Mouse (Mus musculus) ES-Bruce4 (cell line): ENCODE measurements at regions not wholly inside any gene's neighbourhood (a gene's known extent, or its start where the extent isn't known, plus 50 kb on each side); places are given as distances from the start of the nearest gene placed in this dataset.

Experiments used
- H3K27ac ChIP-seq: 2 replicates; pipeline ENCODE4 v1.5.1; 2012; ENCODE audit warnings: low read length, inconsistent platforms; ENCODE audit not compliant: insufficient read depth
- H3K27me3 ChIP-seq: 2 replicates; pipeline ENCODE4 v1.6.1; 2012; ENCODE audit warnings: mild to moderate bottlenecking, low read length, inconsistent platforms; ENCODE audit not compliant: control insufficient read depth, poor library complexity, insufficient read depth, severe bottlenecking
- H3K36me3 ChIP-seq: 2 replicates; pipeline ENCODE4 v1.6.1; 2012; ENCODE audit warnings: inconsistent platforms, mild to moderate bottlenecking, low read length, moderate library complexity; ENCODE audit not compliant: control insufficient read depth, poor library complexity, insufficient read depth, severe bottlenecking
- H3K4me1 ChIP-seq: one replicate; pipeline ENCODE4 v1.8.1; 2011; ENCODE audit warnings: low read length; ENCODE audit not compliant: control insufficient read depth, insufficient read depth
- H3K4me3 ChIP-seq: 2 replicates; pipeline ENCODE4 v1.5.1; 2011; ENCODE audit warnings: low read depth, mild to moderate bottlenecking, low read length
- H3K9ac ChIP-seq: 2 replicates; pipeline ENCODE4 v1.6.1; 2012; ENCODE audit warnings: low read depth, mild to moderate bottlenecking, inconsistent platforms; ENCODE audit not compliant: poor library complexity, severe bottlenecking
- H3K9me3 ChIP-seq: replicated peaks from 2 replicates; pipeline ENCODE4 v1.6.1; 2012; ENCODE audit warnings: mild to moderate bottlenecking, low read length, inconsistent platforms; ENCODE audit not compliant: control insufficient read depth, poor library complexity, insufficient read depth, severe bottlenecking
- CTCF ChIP-seq: IDR thresholded peaks from one replicate; pipeline ENCODE4 v1.8.1; 2011; ENCODE audit warnings: low read depth, low read length
- EP300 ChIP-seq: IDR thresholded peaks from 2 replicates; pipeline ENCODE4 v1.6.1; 2011; ENCODE audit warnings: low read depth, low read length; ENCODE audit not compliant: insufficient read depth
- POLR2A ChIP-seq: IDR thresholded peaks from one replicate; pipeline ENCODE4 v1.8.1; 2011; ENCODE audit warnings: low read length; ENCODE audit not compliant: insufficient read depth

GRCm38 (mm10) chr1:73153438-73154097, 137.9 kb upstream of the Tnp1 start:
- no peak overlapping the region for H3K4me3 ChIP-seq
- H3K4me1 ChIP-seq: no peaks in the 10 kb centered on the region
- H3K9ac ChIP-seq: no peak overlapping the region
- H3K27me3 ChIP-seq: no peaks in the 10 kb centered on the region; the same call in 1 of the 2 replicates
- no peaks in the 10 kb centered on the region; the same call in 1 of the 2 replicates for H3K9me3 ChIP-seq
- TF ChIP-seq POLR2A: no peak
- TF ChIP-seq EP300: no peak
- H3K27ac ChIP-seq: no peak overlapping the region
- no peaks in the 10 kb centered on the region for H3K36me3 ChIP-seq

GRCm38 (mm10) chr1:73149926-73150325, 134.2 kb upstream of the Tnp1 start:
- Histone ChIP-seq H3K4me1 (no peaks in the 10 kb centered on the region), H3K9ac (no peak overlapping the region), H3K4me3 (no peak overlapping the region), H3K27ac (no peak overlapping the region), H3K9me3 (no peaks in the 10 kb centered on the region), H3K36me3 (no peaks in the 10 kb centered on the region), H3K27me3 (no peaks in the 10 kb centered on the region; the same call in 1 of the 2 replicates)
- TF ChIP-seq POLR2A (no peak), EP300 (no peak), CTCF (no peak)

- H3K4me1 ChIP-seq: no peaks in the 10 kb centered on the region
- TF ChIP-seq CTCF (no peak), POLR2A (no peak), EP300 (no peak)
- no peak overlapping the region for H3K4me3 ChIP-seq
- H3K9me3 ChIP-seq: no peaks in the 10 kb centered on the region
- H3K27ac ChIP-seq: no peak overlapping the region
- H3K36me3 ChIP-seq: no peaks in the 10 kb centered on the region
- H3K27me3 ChIP-seq: no peaks in the 10 kb centered on the region
- H3K9ac ChIP-seq: no peak overlapping the region
Measured at GRCm38 (mm10) chr1:73142845-73143244, 127.1 kb upstream of the Tnp1 start.

GRCm38 (mm10) chr1:73140557-73141345, 125.0 kb upstream of the Tnp1 start:
- Histone ChIP-seq H3K9me3 (no peaks in the 10 kb centered on the region), H3K27ac (no peak overlapping the region), H3K4me3 (no peak overlapping the region), H3K27me3 (no peaks in the 10 kb centered on the region), H3K9ac (no peak overlapping the region), H3K36me3 (no peaks in the 10 kb centered on the region), H3K4me1 (no peaks in the 10 kb centered on the region)
- TF ChIP-seq CTCF: no peak
- no peak for TF ChIP-seq EP300
- no peak for TF ChIP-seq POLR2A

- no peak overlapping the region for H3K9ac ChIP-seq
- H3K4me1 ChIP-seq: no peaks in the 10 kb centered on the region
- no peak overlapping the region for H3K4me3 ChIP-seq
- no peaks in the 10 kb centered on the region for H3K36me3 ChIP-seq
- H3K27me3 ChIP-seq: no peaks in the 10 kb centered on the region
- H3K9me3 ChIP-seq: no peaks in the 10 kb centered on the region
- H3K27ac ChIP-seq: no peak overlapping the region
- TF ChIP-seq CTCF: no peak
- TF ChIP-seq EP300: no peak
- no peak for TF ChIP-seq POLR2A
Measured at GRCm38 (mm10) chr1:73130215-73130861, 114.6 kb upstream of the Tnp1 start.

GRCm38 (mm10) chr1:73123012-73123411, 107.3 kb upstream of the Tnp1 start:
- TF ChIP-seq CTCF: no peak
- no peak for TF ChIP-seq POLR2A
- TF ChIP-seq EP300: no peak
- Histone ChIP-seq H3K27ac (no peak overlapping the region), H3K9ac (no peak overlapping the region), H3K36me3 (no peaks in the 10 kb centered on the region), H3K9me3 (no peaks in the 10 kb centered on the region), H3K4me3 (no peak overlapping the region), H3K27me3 (no peaks in the 10 kb centered on the region), H3K4me1 (no peaks in the 10 kb centered on the region)
